Mouse (Mus musculus) left cerebral cortex, postnatal 14 days (tissue): ENCODE results near the gene Paqr8. TPM values are rescaled to one million over a fixed set of nuclear protein-coding genes. Genes with fewer than 3 reads are reported as not detected.

Experiments used
- DNase-seq, 2 experiments: peaks; one replicate each; pipeline ENCODE4 v3.0.0; 2021 to 2022; ENCODE audit warnings: low spot score in 2 of 2, mixed read lengths in 1 of 2
- intact Hi-C: fragments of 180-260 bp; cut with DNase I; formaldehyde crosslinking; loops from one replicate; pipeline ENCODE4 v1.15.1; 2025
- total RNA-seq, 2 experiments: library from RNA; stranded (reverse); gene quantifications; 2 replicates each; pipeline ENCODE4 v1.2.3; 2021

Paqr8 gene
- total RNA-seq, 2 experiments from 2014 or later, result 93.6 to 99.6 TPM

DNA sequence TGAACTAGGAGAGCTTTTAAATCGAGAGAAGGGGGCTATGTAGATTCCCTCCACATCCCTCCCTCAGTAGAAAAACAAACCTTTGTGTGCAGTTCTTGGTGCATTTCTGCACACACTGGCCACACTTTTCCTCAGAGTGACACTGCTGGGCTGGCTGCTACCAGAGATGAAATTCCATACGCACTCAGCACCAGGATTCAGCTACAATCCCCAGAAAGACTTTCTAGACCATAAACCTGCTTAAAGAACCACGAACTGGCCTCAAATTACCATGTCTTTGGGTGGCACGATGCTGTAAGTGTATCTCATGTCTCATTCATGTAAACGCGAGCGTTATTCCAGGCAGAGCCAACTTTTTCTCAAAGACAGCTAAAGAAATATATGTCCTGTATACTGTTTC is 51.5 kb downstream of the Paqr8 start:
- intact Hi-C loops, result no loop called here
- no peak for DNase-seq

DNA sequence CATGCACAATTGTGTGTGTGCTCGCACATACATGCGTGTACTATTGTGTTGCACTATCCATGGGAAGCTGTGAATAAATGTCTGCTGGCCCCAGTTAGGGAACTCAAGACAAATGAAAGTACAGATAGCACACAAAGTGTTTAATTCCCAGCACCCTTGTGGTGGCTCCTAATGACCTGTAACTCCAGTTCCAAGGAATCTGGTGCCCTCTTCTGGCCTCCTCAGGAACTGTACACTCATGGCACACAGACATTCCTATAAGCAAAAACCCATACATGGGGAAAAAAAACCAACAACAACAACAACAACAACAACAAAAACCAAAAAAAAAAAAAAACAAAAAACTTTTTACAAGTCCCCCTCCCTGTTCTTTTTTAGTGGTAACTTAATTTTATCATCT is 52.6 kb downstream of the Paqr8 start:
- DNase-seq, result no peak
- intact Hi-C loops, result no loop called here

DNA sequence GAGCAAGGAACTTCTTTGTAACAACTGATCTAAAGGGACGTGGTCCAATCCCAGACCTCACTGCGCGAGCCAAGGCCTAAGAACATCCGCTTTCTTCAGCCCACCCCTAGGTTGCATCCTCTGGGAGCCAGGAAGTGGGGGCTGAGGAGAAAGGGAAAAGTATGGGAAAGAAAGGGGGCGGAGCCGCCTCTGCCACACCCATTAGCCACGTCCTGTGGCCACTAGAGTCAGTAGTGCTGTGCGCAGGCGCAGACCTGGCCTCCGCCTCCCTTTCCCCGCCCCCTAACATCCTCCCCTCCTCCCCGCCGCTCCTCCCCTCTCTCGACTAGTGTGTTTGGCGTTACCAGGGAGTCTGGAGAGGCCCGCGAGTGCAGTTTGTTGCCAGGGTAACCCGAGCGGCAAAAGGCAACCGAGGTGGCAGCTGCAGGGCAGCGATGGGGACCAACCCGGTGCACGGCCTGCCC is 60.9 kb downstream of the Paqr8 start, which contains the start of gene Efhc1:
Gene Efhc1 (plus strand): TSS at position 327 of the 464 bp plus-strand sequence.
- intact Hi-C loops, result no loop called here
- DNase-seq, result peak; percentile 94 to 96

DNA sequence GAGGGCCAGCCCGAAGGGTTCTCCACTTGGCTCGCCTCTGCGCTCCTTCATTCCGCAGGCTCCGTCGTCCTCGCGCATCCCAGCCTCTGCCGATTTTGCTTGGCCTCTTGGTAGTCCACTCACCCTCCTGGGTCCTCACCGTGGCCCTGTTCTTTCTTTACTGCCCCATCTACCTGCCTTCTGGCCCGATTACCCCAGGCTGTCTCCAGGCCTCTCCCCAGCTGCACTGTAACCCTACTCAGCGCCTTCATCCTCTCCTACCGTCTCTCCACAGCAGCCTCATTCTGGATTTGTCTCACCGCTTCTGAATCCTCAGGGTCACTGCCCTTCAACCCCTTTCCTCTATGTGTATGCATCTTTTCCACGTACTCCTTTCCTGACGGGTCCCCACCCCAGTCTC is 61.4 kb downstream of the Paqr8 start:
- DNase-seq, result no peak

DNA sequence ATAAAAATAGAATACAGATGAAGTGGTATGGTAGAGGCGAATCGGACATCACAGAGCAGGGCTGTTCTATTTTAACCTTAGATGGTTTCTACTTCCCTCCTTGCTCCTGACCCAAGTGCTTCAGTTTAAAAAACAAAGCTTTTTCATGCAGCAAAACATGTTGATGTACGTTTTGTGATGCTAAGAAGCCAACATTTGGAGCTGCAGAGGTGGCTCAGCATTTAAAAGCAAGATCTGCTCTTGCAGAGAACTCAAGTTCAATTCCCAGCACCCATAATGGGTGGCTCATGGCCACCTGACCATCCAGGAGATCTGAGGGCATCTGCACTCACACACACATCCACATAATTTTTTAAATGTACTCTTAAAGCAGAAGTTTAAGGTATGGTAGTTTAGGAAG is 64.5 kb downstream of the Paqr8 start:
- no peak for DNase-seq
- intact Hi-C loops, result no loop called here

More for the DNA sequence above, 61.4 kb downstream of the Paqr8 start:
- intact Hi-C loops, result no loop called here

DNA sequence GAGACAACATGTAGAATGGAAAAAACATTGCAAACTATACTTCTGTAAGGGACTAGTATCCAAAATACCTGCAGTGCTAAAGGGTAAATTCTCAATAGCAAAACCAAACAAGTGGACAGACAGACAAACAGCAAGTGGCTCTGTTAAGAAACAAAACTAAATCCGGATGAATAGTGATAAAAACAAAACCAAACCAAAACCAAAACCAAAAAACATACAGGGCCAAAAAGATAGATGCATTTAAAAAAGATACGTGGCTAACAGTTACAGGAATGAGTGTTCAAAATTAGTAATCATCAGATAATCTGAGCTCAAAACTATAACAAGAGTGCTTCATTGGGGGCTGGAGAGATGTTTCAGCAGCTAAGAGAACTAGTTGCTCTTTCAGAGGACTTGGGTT is 79.2 kb downstream of the Paqr8 start:
- no peak for DNase-seq
- intact Hi-C loops, result no loop called here

DNA sequence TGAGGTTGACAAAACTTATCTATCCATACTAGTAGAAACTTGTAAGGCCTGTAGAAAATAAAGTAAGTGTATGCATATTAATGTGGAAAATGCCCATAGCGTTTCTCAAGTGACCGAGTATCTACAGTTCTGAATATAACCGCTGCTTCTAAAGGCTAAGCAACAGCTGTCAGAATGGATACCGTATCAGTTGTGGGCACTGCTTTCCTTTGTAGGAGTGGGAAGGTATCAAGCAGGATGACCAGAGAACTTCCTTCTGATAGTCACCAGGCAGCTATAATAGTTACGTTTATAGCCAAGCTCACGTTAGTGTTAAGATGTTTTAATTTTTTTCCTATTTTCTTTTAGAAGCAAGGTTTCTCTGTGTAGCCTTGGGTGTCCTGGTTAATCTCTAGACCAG is 83.0 kb downstream of the Paqr8 start:
- intact Hi-C loops, result no loop called here

DNA sequence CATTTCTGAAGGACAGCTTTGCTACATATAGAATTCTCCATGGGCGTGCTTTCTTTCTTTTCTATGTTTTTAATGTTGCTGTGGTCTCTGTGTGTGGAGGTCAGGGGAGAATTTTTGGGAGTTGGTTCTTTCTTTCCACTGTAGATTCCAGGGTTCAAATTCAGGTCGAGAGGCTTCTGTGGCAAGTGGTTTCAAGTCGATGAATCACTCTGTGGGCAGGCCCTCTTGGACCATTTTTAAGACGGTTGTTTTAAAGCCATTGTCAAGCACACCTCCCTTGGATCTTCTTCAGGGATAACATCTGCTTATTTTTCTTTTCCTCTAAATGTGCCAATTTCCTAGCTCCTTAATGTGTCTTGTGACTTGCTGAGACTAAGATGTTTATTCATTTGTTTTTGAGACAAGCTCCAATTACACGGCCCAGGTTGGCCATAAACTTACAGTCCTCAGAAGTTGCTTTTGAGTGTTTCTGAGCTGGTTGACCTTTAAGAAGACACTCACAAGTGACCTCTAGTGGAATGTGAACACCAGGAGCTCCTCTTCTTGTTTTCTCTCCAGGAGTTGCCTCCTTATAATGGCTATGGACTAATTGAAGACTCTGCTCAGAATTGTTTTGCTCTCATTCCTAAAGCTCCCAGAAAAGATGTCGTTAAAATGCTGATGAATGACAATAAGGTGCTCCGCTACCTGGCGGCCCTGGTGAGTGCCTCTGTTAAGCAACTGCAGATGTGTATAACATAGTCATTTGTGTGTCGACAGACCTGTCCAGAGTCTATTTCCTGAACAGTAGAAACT is 84.1 kb downstream of the Paqr8 start:
- DNase-seq, result no peak
- intact Hi-C loops, result no loop called here

More for the DNA sequence above, 83.0 kb downstream of the Paqr8 start:
- DNase-seq, result no peak

DNA sequence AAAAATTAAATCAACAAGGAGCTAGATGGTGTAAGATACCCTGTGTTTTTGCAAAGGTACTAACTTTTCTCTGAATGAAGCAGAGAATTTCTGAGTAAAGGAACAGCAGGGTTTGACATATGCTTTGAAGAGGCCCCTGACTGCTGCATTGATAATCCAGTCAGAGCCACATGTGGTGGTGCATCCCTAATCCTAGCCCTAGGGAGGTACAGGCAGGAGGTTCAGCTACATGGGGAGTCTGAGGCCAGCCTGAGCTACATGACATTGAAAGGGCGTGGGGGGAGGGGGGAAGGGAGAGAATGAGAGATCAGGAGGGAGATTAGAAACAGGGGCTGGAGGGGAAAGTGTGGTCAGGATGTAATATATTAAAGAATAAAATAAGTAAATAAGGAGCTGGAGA is 90.1 kb downstream of the Paqr8 start:
- DNase-seq, result no peak
- intact Hi-C loops, result no loop called here

DNA sequence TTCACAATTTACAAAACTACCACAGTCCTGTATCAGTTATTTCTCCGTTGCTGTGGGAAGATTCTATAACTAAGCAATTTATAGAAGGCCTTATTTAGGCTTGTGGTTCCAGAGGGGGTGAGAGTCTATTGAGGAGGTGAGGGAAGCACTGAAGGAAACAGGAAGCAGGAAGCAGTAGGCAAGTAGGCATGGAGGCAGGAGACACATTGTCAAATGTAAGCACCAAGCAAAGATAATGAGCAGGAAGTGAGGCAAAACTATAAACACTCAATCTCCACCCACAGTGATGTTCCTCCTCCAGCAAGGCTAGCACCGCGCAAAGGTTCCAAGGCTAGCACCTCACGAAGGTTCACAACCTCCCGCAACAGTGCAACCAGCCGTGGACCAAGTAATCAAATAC is 91.4 kb downstream of the Paqr8 start:
- intact Hi-C loops, result no loop called here
- no peak for DNase-seq

DNA sequence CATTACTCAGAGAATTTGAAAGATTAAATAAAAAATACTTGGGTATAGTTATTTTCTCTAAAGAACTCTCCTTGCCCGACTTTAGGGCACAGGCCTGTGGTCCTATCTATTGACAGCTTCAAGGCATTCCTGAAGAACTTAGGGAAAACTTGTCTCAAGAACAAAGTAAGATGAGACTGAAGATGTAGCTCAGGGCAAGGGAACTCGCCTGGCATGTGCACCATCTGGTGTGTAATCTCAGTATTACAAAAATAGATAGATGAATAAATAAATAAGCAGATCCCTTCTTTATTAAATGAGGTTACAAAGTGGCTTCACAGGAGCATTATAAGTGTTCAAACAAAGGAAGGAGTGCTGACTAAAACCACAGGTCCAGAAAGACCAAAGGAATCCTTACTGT is 93.7 kb downstream of the Paqr8 start:
- DNase-seq, result no peak
- intact Hi-C loops, result no loop called here

DNA sequence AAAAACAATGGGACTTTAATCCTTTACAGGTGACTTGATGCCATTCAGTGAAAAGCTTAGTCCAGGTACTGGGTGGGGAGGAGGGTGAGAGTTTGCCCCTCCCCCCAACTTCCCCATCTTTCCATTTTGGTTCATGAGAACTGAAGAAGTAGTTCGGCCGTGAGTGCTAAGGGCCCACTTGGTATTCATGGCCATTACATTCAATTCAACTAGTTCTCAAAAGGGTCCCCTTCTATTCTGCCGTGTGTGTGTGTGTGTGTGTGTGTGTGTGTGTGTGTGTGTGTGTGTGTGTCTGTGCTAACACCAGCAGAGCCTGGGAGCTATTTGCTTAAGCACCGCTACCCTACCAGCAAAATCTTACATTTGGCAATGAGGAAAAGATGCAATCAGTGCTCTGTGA is 94.2 kb downstream of the Paqr8 start:
- intact Hi-C loops, result no loop called here
- DNase-seq, result no peak

DNA sequence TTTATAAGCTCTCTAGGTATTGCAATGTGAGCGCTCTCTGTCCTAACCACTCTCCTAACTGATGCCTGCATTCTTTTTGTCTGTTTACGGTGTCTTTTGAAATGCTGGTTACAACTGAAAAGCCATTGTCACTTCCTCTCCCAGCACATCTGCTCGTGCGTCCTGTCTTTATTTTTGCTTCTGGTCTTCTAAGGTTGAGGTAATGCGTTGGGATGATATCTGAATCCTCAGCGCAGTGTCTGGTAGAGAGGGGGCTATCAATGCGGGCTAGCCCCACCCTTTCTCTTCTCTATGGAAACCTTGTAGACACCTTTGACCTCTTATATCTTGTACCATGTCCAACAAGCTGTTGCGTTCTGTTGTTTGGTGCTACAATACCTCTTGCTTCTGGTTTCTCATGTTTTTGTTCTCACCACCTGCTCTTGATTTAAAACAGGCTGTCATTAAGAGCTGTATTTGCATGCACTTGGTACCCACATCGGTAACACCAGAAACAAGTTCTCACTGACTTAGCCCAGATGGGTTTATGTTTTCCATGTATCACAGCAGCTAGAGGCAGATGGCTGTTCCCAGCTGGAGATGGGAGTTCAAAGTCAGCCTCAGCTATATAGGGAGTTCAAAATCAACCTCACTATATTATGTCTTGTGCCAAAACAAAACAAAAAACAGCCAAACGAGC is 96.1 kb downstream of the Paqr8 start:
- intact Hi-C loops, result no loop called here
- DNase-seq, result no peak

Other genes with a start within 250 kb of the Paqr8 start
- gene Il17a, start 159.7 kb upstream of the Paqr8 start, total RNA-seq, result not detected
- gene Il17f, start 100.0 kb upstream of the Paqr8 start, total RNA-seq, result not detected
- 1 to 10 TPM; 2.5 to 2.7 TPM for gene Mcm3, start 70.3 kb upstream of the Paqr8 start, total RNA-seq
- 1 to 10 TPM; 1.4 to 1.8 TPM for gene Efhc1, start 61.0 kb downstream of the Paqr8 start, total RNA-seq
- gene Tram2, start 188.6 kb downstream of the Paqr8 start, total RNA-seq, result 1 to 10 TPM; 2.2 TPM